Mouse (Mus musculus) cerebellum, adult 2 months (tissue): ENCODE measurements around the gene Smarca4. TPM values are rescaled to one million over a fixed set of nuclear protein-coding genes. Genes with fewer than 3 reads are reported as not detected.

ENCODE experiments used
- DNase-seq, 2 experiments: peaks; one replicate each; pipeline ENCODE4 v3.0.0; 2021
- H3K27ac ChIP-seq: fragments of 200-500 bp; 2 replicates; pipeline ENCODE4 v1.5.1; 2012; ENCODE audit warnings: low read length, control low read depth, inconsistent platforms; ENCODE audit not compliant: insufficient read depth
- H3K27me3 ChIP-seq: fragments of 200-500 bp; 2 replicates; pipeline ENCODE4 v1.6.1; 2012; ENCODE audit warnings: inconsistent platforms, mild to moderate bottlenecking, low read length, moderate library complexity; ENCODE audit not compliant: control insufficient read depth, insufficient read depth
- H3K4me1 ChIP-seq: fragments of 200-500 bp; 2 replicates; pipeline ENCODE4 v1.6.1; 2011; ENCODE audit warnings: low read length; ENCODE audit not compliant: control insufficient read depth, insufficient read depth
- H3K4me3 ChIP-seq: fragments of 200-500 bp; replicated peaks from 2 replicates; pipeline ENCODE3; 2011; ENCODE audit warnings: mild to moderate bottlenecking, low read depth, low read length, control low read depth; ENCODE audit not compliant: insufficient read depth
- CTCF ChIP-seq: fragments of 200-500 bp; IDR thresholded peaks from 2 replicates; pipeline ENCODE4 v1.5.1; 2011; ENCODE audit warnings: low read depth, mild to moderate bottlenecking, control low read depth, low read length, moderate library complexity, borderline replicate concordance; ENCODE audit not compliant: insufficient read depth
- POLR2A ChIP-seq: fragments of 200-500 bp; IDR thresholded peaks from 2 replicates; pipeline ENCODE4 v1.6.1; 2011; ENCODE audit warnings: low read length, control low read depth, borderline replicate concordance; ENCODE audit not compliant: insufficient read depth
- WGBS: fragments of 180-500 bp; shearing (Covaris S2); methylation state at CpG from one replicate; pipeline ENCODE4 v1.1.7; 2018; 5-methylcytosine and 5-hydroxymethylcytosine counted together
- polyA plus RNA-seq: library from polyadenylated mRNA; depleted of rRNA; stranded (reverse); fragments of >200 nt; gene quantifications from 2 replicates; pipeline ENCODE4 v1.2.3, GENCODE M21; 2012

Smarca4 gene
- polyA plus RNA-seq, 1 experiment = 88.8 TPM

GRCm38 (mm10) chr9:21740427-21740826 is 124.5 kb downstream of the Smarca4 start:
- Histone ChIP-seq H3K4me1 (peaks cover 13% of the 10 kb centered on the region), H3K27me3 (no peaks in the 10 kb centered on the region), H3K4me3 (no peak overlapping the region), H3K27ac (no peak overlapping the region)
- 97% methylated on average over 14 of the region's 14 CpGs for WGBS
- TF ChIP-seq CTCF (no peak), POLR2A (no peak)
- no peak for DNase-seq

GRCm38 (mm10) chr9:21741514-21741913 is 125.5 kb downstream of the Smarca4 start:
- no peak for DNase-seq
- H3K4me1 ChIP-seq = peaks cover 13% of the 10 kb centered on the region
- no peaks in the 10 kb centered on the region for H3K27me3 ChIP-seq
- no peak overlapping the region for H3K27ac ChIP-seq
- WGBS = 96% methylated on average over 11 of the region's 11 CpGs
- H3K4me3 ChIP-seq = no peak overlapping the region
- no peak for TF ChIP-seq POLR2A
- TF ChIP-seq CTCF = no peak

- Histone ChIP-seq H3K27ac (peak overlapping the region; percentile 75), H3K27me3 (no peaks in the 10 kb centered on the region), H3K4me3 (no peak overlapping the region), H3K4me1 (peaks cover 42% of the 10 kb centered on the region)
- no peak for DNase-seq
- 48% methylated on average over 3 of the region's 3 CpGs for WGBS
- TF ChIP-seq POLR2A (no peak), CTCF (no peak)
These were observed 131.3 kb downstream of the Smarca4 start for GRCm38 (mm10) chr9:21747238-21747774.

- TF ChIP-seq POLR2A (no peak), CTCF (peak; percentile 3; the same call in 1 of the 2 replicates)
- Histone ChIP-seq H3K4me1 (peaks cover 47% of the 10 kb centered on the region), H3K27me3 (no peaks in the 10 kb centered on the region), H3K4me3 (no peak overlapping the region), H3K27ac (peak overlapping the region; percentile 98)
- WGBS = 4% methylated on average over 7 of the region's 7 CpGs
- DNase-seq = peak; percentile 93 to 99
These were observed 132.1 kb downstream of the Smarca4 start for GRCm38 (mm10) chr9:21748033-21748432.

- Histone ChIP-seq H3K27ac (peak overlapping the region; percentile 98), H3K4me1 (peaks cover 52% of the 10 kb centered on the region), H3K27me3 (no peaks in the 10 kb centered on the region), H3K4me3 (peak overlapping the region; percentile 28)
- DNase-seq = peak in 1 of 2 experiments; percentile 73
- WGBS = 12% methylated on average over 10 of the region's 10 CpGs
- TF ChIP-seq CTCF = no peak
These were observed 132.5 kb downstream of the Smarca4 start for GRCm38 (mm10) chr9:21748491-21748890.

GRCm38 (mm10) chr9:21749382-21750118 is 133.6 kb downstream of the Smarca4 start:
- H3K4me3 ChIP-seq = no peak overlapping the region
- TF ChIP-seq POLR2A (no peak), CTCF (no peak)
- no peaks in the 10 kb centered on the region for H3K27me3 ChIP-seq
- DNase-seq = peak in 1 of 2 experiments; percentile 51
- H3K27ac ChIP-seq = peak overlapping the region; percentile 98
- WGBS = 50% methylated on average over 6 of the region's 6 CpGs
- H3K4me1 ChIP-seq = peaks cover 62% of the 10 kb centered on the region

- Histone ChIP-seq H3K27me3 (no peaks in the 10 kb centered on the region), H3K27ac (peak overlapping the region; percentile 98), H3K4me3 (no peak overlapping the region), H3K4me1 (peaks cover 66% of the 10 kb centered on the region)
- DNase-seq = no peak
- WGBS = 78% methylated on average over 3 of the region's 3 CpGs
- TF ChIP-seq CTCF (no peak), POLR2A (no peak)
These were observed 134.4 kb downstream of the Smarca4 start for GRCm38 (mm10) chr9:21750370-21750769.

GRCm38 (mm10) chr9:21751347-21751746 is 135.4 kb downstream of the Smarca4 start:
- H3K27me3 ChIP-seq = no peaks in the 10 kb centered on the region
- TF ChIP-seq CTCF (peak; percentile 51; the same call in 1 of the 2 replicates), POLR2A (no peak)

More at GRCm38 (mm10) chr9:21751347-21751746, 135.4 kb downstream of the Smarca4 start:
- WGBS = 9% methylated on average over 6 of the region's 6 CpGs
- H3K4me1 ChIP-seq = peaks cover 66% of the 10 kb centered on the region
- peak overlapping the region; percentile 82 for H3K27ac ChIP-seq
- peak; percentile 51 to 70 for DNase-seq
- H3K4me3 ChIP-seq = no peak overlapping the region
